In the genomic region with DNA sequence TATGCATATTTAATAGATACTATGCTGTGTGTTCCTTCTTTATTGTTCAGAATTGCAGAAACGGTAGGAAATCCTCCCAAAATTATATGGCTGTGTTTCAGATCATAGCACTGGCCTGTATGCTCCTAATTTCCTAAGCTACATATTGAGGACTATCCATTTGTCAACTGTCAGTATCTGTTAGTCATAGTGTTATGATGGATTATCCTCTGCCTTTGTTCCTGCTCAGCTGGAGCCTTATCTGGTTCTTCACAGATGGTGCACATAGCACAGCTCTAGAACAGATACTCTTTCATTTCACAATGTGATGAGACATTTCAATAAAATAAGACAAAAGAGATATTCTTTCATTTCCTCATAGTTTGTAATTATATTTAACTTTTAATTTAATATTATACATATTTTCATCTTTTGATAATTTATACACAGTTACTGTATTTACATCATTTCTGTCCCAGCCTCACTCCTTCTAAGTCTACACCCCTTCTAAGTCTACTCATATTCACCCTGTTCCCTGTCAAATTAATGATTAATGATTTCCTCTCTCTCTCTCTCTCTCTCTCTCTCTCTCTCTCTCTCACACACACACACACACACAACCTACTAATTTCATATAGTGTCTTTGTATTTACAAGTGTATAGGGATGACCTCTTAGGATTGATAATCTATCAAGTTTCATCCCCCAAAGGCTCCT, we compare ENCODE assay signal across 24 mouse cellular contexts.
DNase-seq lines count a peak whose midpoint lies in the region; ATAC-seq and TF ChIP-seq lines count a peak whose summit lies in the region.
"Had no signal": no experiment of that assay in that cellular context is flagged by ENCODE, and none has a peak within 500 bp of the region (broad histone marks: within the 10 kb centered on the region; RNA-seq: fewer than 3 reads in every experiment).

No protein-coding gene starts in this region.

- WGBS in hindbrain, embryonic 16.5 days: 56% methylated on average over 1 of the region's 1 CpGs
- 51% methylated on average over 1 of the region's 1 CpGs for WGBS in midbrain, postnatal 0 days

- peak overlapping the region; percentile 82 for H3K27ac ChIP-seq in layer of hippocampus, adult 2 months
- H3K27ac ChIP-seq in hindbrain, embryonic 16.5 days (ENCODE audit: low read depth, low read length): no peak overlapping the region
- H3K27ac ChIP-seq in midbrain, postnatal 0 days (ENCODE audit: low read depth, low read length): no peak overlapping the region
- H3K27ac ChIP-seq: embryonic facial prominence, embryonic 13.5 days; forebrain, embryonic 15.5 days; left cerebral cortex, adult 2 months; limb, embryonic 12.5 days; liver, embryonic 12.5 days; neural tube, embryonic 15.5 days had no signal

- peak; percentile 80 for ATAC-seq in hindbrain, embryonic 16.5 days
- ATAC-seq in midbrain, postnatal 0 days (ENCODE audit: low FRiP score): 0 out of 2 replicates have a peak, but pooled peaks have one; percentile 52
- no peak for ATAC-seq in activated CD4-positive, CD25-positive, alpha-beta regulatory T cell, adult 4 months
- ATAC-seq: forebrain, embryonic 15.5 days; inflammation-experienced regulatory T-cells, adult 6 months; liver, embryonic 12.5 days had no signal

- no peaks in the 10 kb centered on the region for H3K4me1 ChIP-seq in hindbrain, embryonic 16.5 days (ENCODE audit: control insufficient read depth, insufficient read depth, low read depth, low read length)
- H3K4me1 ChIP-seq in midbrain, postnatal 0 days (ENCODE audit: insufficient read depth, low read length): no peaks in the 10 kb centered on the region
- H3K4me1 ChIP-seq: embryonic facial prominence, embryonic 13.5 days; forebrain, embryonic 15.5 days; heart, embryonic 12.5 days; limb, embryonic 12.5 days; liver, embryonic 12.5 days; neural tube, embryonic 15.5 days had no signal

- H3K4me3 ChIP-seq in layer of hippocampus, adult 2 months: no peak overlapping the region
- H3K4me3 ChIP-seq in hindbrain, embryonic 16.5 days (ENCODE audit: low read length): no peak overlapping the region
- H3K4me3 ChIP-seq in midbrain, postnatal 0 days (ENCODE audit: low read depth, low read length): no peak overlapping the region
- H3K4me3 ChIP-seq: embryonic facial prominence, embryonic 13.5 days; forebrain, embryonic 15.5 days; heart, embryonic 12.5 days; left cerebral cortex, adult 2 months; limb, embryonic 12.5 days; liver, embryonic 12.5 days; neural tube, embryonic 15.5 days had no signal

- no peaks in the 10 kb centered on the region for H3K9me3 ChIP-seq in hindbrain, embryonic 16.5 days (ENCODE audit: control insufficient read depth, low read length)
- no peaks in the 10 kb centered on the region for H3K9me3 ChIP-seq in midbrain, postnatal 0 days (ENCODE audit: low read length)
- H3K9me3 ChIP-seq: embryonic facial prominence, embryonic 13.5 days; forebrain, embryonic 15.5 days; heart, embryonic 12.5 days; limb, embryonic 12.5 days; liver, embryonic 12.5 days; neural tube, embryonic 15.5 days had no signal

- no peak overlapping the region for H3K4me2 ChIP-seq in hindbrain, embryonic 16.5 days (ENCODE audit: low read length)
- H3K4me2 ChIP-seq in midbrain, postnatal 0 days (ENCODE audit: low read depth, low read length, poor library complexity, severe bottlenecking): no peak overlapping the region
- H3K4me2 ChIP-seq: embryonic facial prominence, embryonic 13.5 days; forebrain, embryonic 15.5 days; heart, embryonic 12.5 days; limb, embryonic 12.5 days; liver, embryonic 12.5 days; lung, embryonic 14.5 days; neural tube, embryonic 15.5 days had no signal

- H3K27me3 ChIP-seq in hindbrain, embryonic 16.5 days (replicated peaks; ENCODE audit: control insufficient read depth, insufficient read depth, low read length): no peaks in the 10 kb centered on the region
- H3K27me3 ChIP-seq in midbrain, postnatal 0 days (ENCODE audit: insufficient read depth, low read length): no peaks in the 10 kb centered on the region
- H3K27me3 ChIP-seq: embryonic facial prominence, embryonic 13.5 days; forebrain, embryonic 15.5 days; heart, embryonic 12.5 days; limb, embryonic 12.5 days; liver, embryonic 12.5 days; neural tube, embryonic 15.5 days had no signal

- DNase-seq in layer of hippocampus, adult 2 months (ENCODE audit: low spot score in 2 of 2): peak; percentile 19 to 47
- DNase-seq in layer of hippocampus, postnatal 10 days (ENCODE audit: low spot score in 2 of 2): no peak
- peak; percentile 21 for DNase-seq in brain, adult 2 months (ENCODE audit: low read depth, low spot score)
- peak; percentile 63 for DNase-seq in midbrain, postnatal 0 days (ENCODE audit: low spot score)
- DNase-seq in frontal cortex, adult 2 months (ENCODE audit: extremely low spot score in 1 of 2, low spot score in 1 of 2): no peak
- no peak for DNase-seq in testis, postnatal 10 days (ENCODE audit: low spot score)
- DNase-seq: adrenal gland, adult 8-10 months; B cell, adult 2 months; heart, adult 11 months; heart, postnatal 14 days; kidney, adult 9 months; kidney, postnatal 36 days; lung, embryonic 14.5 days; lung, postnatal 36 days had no signal

- TF ChIP-seq CTCF in layer of hippocampus, adult 2 months (conservative IDR thresholded peaks at IDR 0.05): no peak
- no peak for TF ChIP-seq CTCF in midbrain, postnatal 0 days (IDR thresholded peaks at IDR 0.05)

- no peaks in the 10 kb centered on the region for H3K36me3 ChIP-seq in hindbrain, embryonic 16.5 days (ENCODE audit: control insufficient read depth, insufficient read depth, low read length)
- no peaks in the 10 kb centered on the region for H3K36me3 ChIP-seq in midbrain, postnatal 0 days (ENCODE audit: insufficient read depth, low read length)
- H3K36me3 ChIP-seq: embryonic facial prominence, embryonic 13.5 days; forebrain, embryonic 15.5 days; heart, embryonic 12.5 days; liver, embryonic 12.5 days; neural tube, embryonic 15.5 days had no signal

- H3K9ac ChIP-seq in hindbrain, embryonic 16.5 days (ENCODE audit: low read depth, low read length): no peak overlapping the region
- H3K9ac ChIP-seq in midbrain, postnatal 0 days (replicated peaks; ENCODE audit: low read length, poor library complexity, severe bottlenecking): no peak overlapping the region
- H3K9ac ChIP-seq: embryonic facial prominence, embryonic 13.5 days; forebrain, embryonic 15.5 days; heart, embryonic 12.5 days; limb, embryonic 12.5 days; liver, embryonic 12.5 days; lung, embryonic 14.5 days; neural tube, embryonic 15.5 days had no signal

Comparison
In these comparisons a context has a peak if more than half of its experiments do, and no peak if none do; other contexts are left out.
1. DNase-seq: peak in layer of hippocampus, adult 2 months (2 of 2), brain, adult 2 months (single experiment) and midbrain, postnatal 0 days (single experiment); none in layer of hippocampus, postnatal 10 days (0 of 2), frontal cortex, adult 2 months (0 of 2) and testis, postnatal 10 days (single experiment).